Mouse (Mus musculus) midbrain, embryonic 10.5 days (tissue): ENCODE results near the gene Spag7. TPM values are rescaled to one million over a fixed set of nuclear protein-coding genes. Genes with fewer than 3 reads are reported as not detected.

ENCODE experiments used
- DNase-seq: peaks from one replicate; pipeline ENCODE4 v3.0.0-alpha.2; 2017; ENCODE audit warnings: low spot score
- H3K27ac ChIP-seq: fragments of 300-500 bp; sonication (generic); replicated peaks from 2 replicates; pipeline ENCODE4 v1.5.1; 2016; ENCODE audit warnings: mild to moderate bottlenecking
- H3K27me3 ChIP-seq: fragments of 300-500 bp; sonication (generic); 2 replicates; pipeline ENCODE4 v1.6.1; 2016; ENCODE audit warnings: low read depth, mild to moderate bottlenecking; ENCODE audit not compliant: poor library complexity, severe bottlenecking
- H3K36me3 ChIP-seq: fragments of 300-500 bp; sonication (generic); 2 replicates; pipeline ENCODE4 v1.6.1; 2016; ENCODE audit warnings: mild to moderate bottlenecking, moderate library complexity
- H3K4me1 ChIP-seq: fragments of 300-500 bp; sonication (generic); 2 replicates; pipeline ENCODE4 v1.6.1; 2016
- H3K4me3 ChIP-seq: fragments of 300-500 bp; sonication (generic); 2 replicates; pipeline ENCODE4 v1.5.1; 2016; ENCODE audit warnings: mild to moderate bottlenecking, moderate library complexity
- H3K9me3 ChIP-seq: fragments of 300-500 bp; sonication (generic); replicated peaks from 2 replicates; pipeline ENCODE4 v1.6.1; 2016; ENCODE audit warnings: mild to moderate bottlenecking
- WGBS: fragments of 180-500 bp; shearing (Covaris S2); methylation state at CpG from one replicate; pipeline ENCODE4 v1.1.7; 2016; 5-methylcytosine and 5-hydroxymethylcytosine counted together
- microRNA-seq: library from miRNA; unstranded; fragments of <30 nt; microRNA quantifications from one replicate; pipeline ENCODE4, GENCODE M21; 2017
- polyA plus RNA-seq: library from polyadenylated mRNA; unstranded; fragments of >200 nt; fragmentation: Nextera tagmentation; extraction: Ambion mirVana; gene quantifications from 2 replicates; pipeline ENCODE4 v1.2.1, GENCODE M21; 2016

The Spag7 gene
- polyA plus RNA-seq, 1 experiment from 2014 or later, result 186 TPM

GRCm38 (mm10) chr11:70625473-70625872, 43.7 kb downstream of the Spag7 start:
- DNase-seq, result peak; percentile 66
- H3K9me3 ChIP-seq, result no peaks in the 10 kb centered on the region
- H3K27me3 ChIP-seq, result no peaks in the 10 kb centered on the region
- 0 out of 2 replicates have a peak, but pooled peaks cover 2% of the 10 kb centered on the region for H3K4me1 ChIP-seq
- 49% methylated on average over 4 of the region's 4 CpGs for WGBS
- no peaks in the 10 kb centered on the region for H3K36me3 ChIP-seq
- H3K27ac ChIP-seq, result no peak overlapping the region
- H3K4me3 ChIP-seq, result no peak overlapping the region

- Histone ChIP-seq H3K27me3 (no peaks in the 10 kb centered on the region), H3K36me3 (no peaks in the 10 kb centered on the region), H3K4me1 (0 out of 2 replicates have a peak, but pooled peaks cover 2% of the 10 kb centered on the region), H3K27ac (no peak overlapping the region), H3K4me3 (no peak overlapping the region), H3K9me3 (no peaks in the 10 kb centered on the region)
- WGBS, result 82% methylated on average over 10 of the region's 10 CpGs
- DNase-seq, result no peak
Observed at GRCm38 (mm10) chr11:70623053-70623742, 46.0 kb downstream of the Spag7 start.

- WGBS, result 46% methylated on average over 7 of the region's 7 CpGs
- DNase-seq, result no peak
- H3K4me1 ChIP-seq, result 0 out of 2 replicates have a peak, but pooled peaks cover 2% of the 10 kb centered on the region
- peaks cover 2% of the 10 kb centered on the region; the same call in 1 of the 2 replicates for H3K27me3 ChIP-seq
- no peak overlapping the region for H3K4me3 ChIP-seq
- H3K9me3 ChIP-seq, result no peaks in the 10 kb centered on the region
- H3K27ac ChIP-seq, result no peak overlapping the region
- no peaks in the 10 kb centered on the region for H3K36me3 ChIP-seq
Observed at GRCm38 (mm10) chr11:70621972-70622814, 47.0 kb downstream of the Spag7 start.

GRCm38 (mm10) chr11:70619101-70619500, 50.1 kb downstream of the Spag7 start, which contains the start of gene Chrne:
TSS of gene Chrne (minus strand) at chr11:70619216.
- H3K36me3 ChIP-seq, result no peaks in the 10 kb centered on the region
- no peak within 1 kb of the TSS for H3K27ac ChIP-seq
- H3K27me3 ChIP-seq, result peaks cover 27% of the 10 kb centered on the region
- peaks cover 21% of the 10 kb centered on the region for H3K4me1 ChIP-seq
- no peaks in the 10 kb centered on the region for H3K9me3 ChIP-seq
- 48% methylated on average over 1 of the region's 1 CpGs for WGBS
- H3K4me3 ChIP-seq, result no peak within 1 kb of the TSS
- no peak for DNase-seq

GRCm38 (mm10) chr11:70615516-70616093, 53.6 kb downstream of the Spag7 start, which contains the start of gene 4930544D05Rik:
TSS of gene 4930544D05Rik (plus strand) at chr11:70615848.
- H3K4me1 ChIP-seq, result peaks cover 19% of the 10 kb centered on the region
- H3K27ac ChIP-seq, result peak within 1 kb of the TSS; percentile 46
- no peak for DNase-seq
- WGBS, result 11% methylated on average over 21 of the region's 21 CpGs
- no peaks in the 10 kb centered on the region for H3K9me3 ChIP-seq
- H3K36me3 ChIP-seq, result peaks cover 30% of the 10 kb centered on the region
- H3K4me3 ChIP-seq, result peak within 1 kb of the TSS; percentile 57
- H3K27me3 ChIP-seq, result peaks cover 27% of the 10 kb centered on the region

GRCm38 (mm10) chr11:70615074-70615473, 54.1 kb downstream of the Spag7 start:
- H3K27ac ChIP-seq, result peak overlapping the region; percentile 46
- peaks cover 35% of the 10 kb centered on the region for H3K36me3 ChIP-seq
- no peaks in the 10 kb centered on the region for H3K9me3 ChIP-seq
- DNase-seq, result peak; percentile 61
- H3K27me3 ChIP-seq, result peaks cover 27% of the 10 kb centered on the region
- 0% methylated on average over 17 of the region's 17 CpGs for WGBS
- H3K4me3 ChIP-seq, result peak overlapping the region; percentile 57
- H3K4me1 ChIP-seq, result peaks cover 19% of the 10 kb centered on the region

Small RNA genes lying within 50 kb of the gene (microRNA-seq; reads per million reads assigned to microRNA genes)
- not detected for gene Mir6925

Other genes starting within 250 kb of the Spag7 start
- gene Arrb2, start 236.8 kb downstream of the Spag7 start, polyA plus RNA-seq, result 28.3 and 37.4 TPM in 2 replicates
- gene Med11, start 217.5 kb downstream of the Spag7 start, polyA plus RNA-seq, result 39.7 and 44.6 TPM in 2 replicates
- gene Zmynd15, start 210.0 kb downstream of the Spag7 start, polyA plus RNA-seq, result 0.14 and 0.40 TPM in 2 replicates
- 0.46 and 0.63 TPM in 2 replicates for gene Cxcl16, start 209.4 kb downstream of the Spag7 start, polyA plus RNA-seq
- 0.22 TPM in 1 of 2 replicates, not detected in the other for gene Tm4sf5, start 164.2 kb downstream of the Spag7 start, polyA plus RNA-seq
- not detected in 2 replicates for gene Vmo1, start 154.8 kb downstream of the Spag7 start, polyA plus RNA-seq
- gene Gltpd2, start 150.2 kb downstream of the Spag7 start, polyA plus RNA-seq, result 0.15 and 0.25 TPM in 2 replicates
- 1,085 and 1,129 TPM in 2 replicates for gene Psmb6, start 144.0 kb downstream of the Spag7 start, polyA plus RNA-seq
- not detected in 2 replicates for gene Gm40193, start 136.5 kb downstream of the Spag7 start, polyA plus RNA-seq
- gene Pld2, start 129.4 kb downstream of the Spag7 start, polyA plus RNA-seq, result 3.5 and 4.1 TPM in 2 replicates
- gene Mink1, start 106.5 kb downstream of the Spag7 start, polyA plus RNA-seq, result 10.3 and 12.6 TPM in 2 replicates
- gene 4930544D05Rik, start 53.6 kb downstream of the Spag7 start, polyA plus RNA-seq, result not detected in 2 replicates
- not detected in 2 replicates for gene Chrne, start 50.2 kb downstream of the Spag7 start, polyA plus RNA-seq
- gene Gp1ba, start 30.3 kb downstream of the Spag7 start, polyA plus RNA-seq, result 0.44 and 0.48 TPM in 2 replicates
- 85.6 and 96.3 TPM in 2 replicates for gene Rnf167, start 22.2 kb downstream of the Spag7 start, polyA plus RNA-seq
- gene Slc25a11, start 21.9 kb downstream of the Spag7 start, polyA plus RNA-seq, result 142 and 149 TPM in 2 replicates
- 1,553 and 1,733 TPM in 2 replicates for gene Pfn1, start 14.8 kb downstream of the Spag7 start, polyA plus RNA-seq
- 22.6 and 32.8 TPM in 2 replicates for gene Eno3, start 12.2 kb downstream of the Spag7 start, polyA plus RNA-seq
- gene Camta2, start 18.7 kb upstream of the Spag7 start, polyA plus RNA-seq, result 9.8 and 12.4 TPM in 2 replicates
- gene Inca1, start 30.7 kb upstream of the Spag7 start, polyA plus RNA-seq, result 1.00 and 1.3 TPM in 2 replicates
- 1.8 and 2.0 TPM in 2 replicates for gene Kif1c, start 31.1 kb upstream of the Spag7 start, polyA plus RNA-seq
- gene Zfp3, start 94.8 kb upstream of the Spag7 start, polyA plus RNA-seq, result 6.9 and 10.2 TPM in 2 replicates
- not detected in 2 replicates for gene Scimp, start 143.2 kb upstream of the Spag7 start, polyA plus RNA-seq
- 38.2 and 39.2 TPM in 2 replicates for gene Rabep1, start 175.4 kb upstream of the Spag7 start, polyA plus RNA-seq